In genomic region chr3:86858699-86859098, GRCm38 (mm10) we compare ENCODE assay signal across 26 mouse cellular contexts.
DNase-seq lines count a peak whose midpoint lies in the region; ATAC-seq lines count a peak whose summit lies in the region.
"Had no signal": no experiment of that assay in that cellular context is flagged by ENCODE, and none has a peak within 500 bp of the region (broad histone marks: within the 10 kb centered on the region; RNA-seq: fewer than 3 reads in every experiment).

No protein-coding gene starts in this region.

- H3K4me3 ChIP-seq in forebrain, embryonic 13.5 days = no peak overlapping the region
- no peak overlapping the region for H3K4me3 ChIP-seq in forebrain, embryonic 11.5 days (ENCODE audit: low read depth, low read length)
- H3K4me3 ChIP-seq in midbrain, embryonic 13.5 days (replicated peaks) = no peak overlapping the region
- H3K4me3 ChIP-seq in midbrain, embryonic 11.5 days (ENCODE audit: low read depth, low read length) = no peak overlapping the region
- no peak overlapping the region for H3K4me3 ChIP-seq in forebrain, embryonic 16.5 days (replicated peaks; ENCODE audit: low read length)
- no peak overlapping the region for H3K4me3 ChIP-seq in limb, embryonic 10.5 days
- H3K4me3 ChIP-seq: embryonic facial prominence, embryonic 12.5 days; embryonic facial prominence, embryonic 15.5 days; hindbrain, embryonic 10.5 days; hindbrain, embryonic 13.5 days; intestine, embryonic 15.5 days had no signal

- no peak overlapping the region for H3K9ac ChIP-seq in forebrain, embryonic 13.5 days
- no peak overlapping the region for H3K9ac ChIP-seq in forebrain, embryonic 11.5 days (ENCODE audit: low read length)
- no peak overlapping the region for H3K9ac ChIP-seq in midbrain, embryonic 13.5 days (replicated peaks)
- no peak overlapping the region for H3K9ac ChIP-seq in midbrain, embryonic 11.5 days (ENCODE audit: low read length)
- no peak overlapping the region for H3K9ac ChIP-seq in forebrain, embryonic 16.5 days (replicated peaks; ENCODE audit: low read depth, low read length)
- H3K9ac ChIP-seq: embryonic facial prominence, embryonic 12.5 days; embryonic facial prominence, embryonic 15.5 days; hindbrain, embryonic 13.5 days; intestine, embryonic 15.5 days had no signal

- H3K27me3 ChIP-seq in forebrain, embryonic 13.5 days = no peaks in the 10 kb centered on the region
- no peaks in the 10 kb centered on the region for H3K27me3 ChIP-seq in forebrain, embryonic 11.5 days (ENCODE audit: control insufficient read depth, insufficient read depth, low read length)
- H3K27me3 ChIP-seq in midbrain, embryonic 13.5 days = no peaks in the 10 kb centered on the region
- H3K27me3 ChIP-seq in midbrain, embryonic 11.5 days (ENCODE audit: control insufficient read depth, insufficient read depth, low read length) = no peaks in the 10 kb centered on the region
- no peaks in the 10 kb centered on the region for H3K27me3 ChIP-seq in forebrain, embryonic 16.5 days (replicated peaks; ENCODE audit: control insufficient read depth, insufficient read depth, low read length)
- H3K27me3 ChIP-seq in limb, embryonic 10.5 days (ENCODE audit: low read depth, poor library complexity, severe bottlenecking) = no peaks in the 10 kb centered on the region
- H3K27me3 ChIP-seq: CH12.LX; embryonic facial prominence, embryonic 12.5 days; embryonic facial prominence, embryonic 15.5 days; hindbrain, embryonic 13.5 days; intestine, embryonic 15.5 days; Patski had no signal

- H3K27ac ChIP-seq in forebrain, embryonic 13.5 days = peak overlapping the region; percentile 73
- no peak overlapping the region for H3K27ac ChIP-seq in forebrain, embryonic 11.5 days (ENCODE audit: low read depth, low read length)
- peak overlapping the region; percentile 35 for H3K27ac ChIP-seq in midbrain, embryonic 13.5 days
- no peak overlapping the region for H3K27ac ChIP-seq in midbrain, embryonic 11.5 days (ENCODE audit: low read depth, low read length)
- H3K27ac ChIP-seq in forebrain, embryonic 16.5 days (ENCODE audit: low read length) = peak overlapping the region; percentile 74
- no peak overlapping the region for H3K27ac ChIP-seq in limb, embryonic 10.5 days
- H3K27ac ChIP-seq: embryonic facial prominence, embryonic 12.5 days; embryonic facial prominence, embryonic 15.5 days; hindbrain, embryonic 10.5 days; intestine, embryonic 15.5 days had no signal

- H3K36me3 ChIP-seq in forebrain, embryonic 13.5 days (ENCODE audit: poor library complexity, severe bottlenecking) = no peaks in the 10 kb centered on the region
- H3K36me3 ChIP-seq in forebrain, embryonic 11.5 days (ENCODE audit: control insufficient read depth, insufficient read depth, low read length) = no peaks in the 10 kb centered on the region
- no peaks in the 10 kb centered on the region for H3K36me3 ChIP-seq in midbrain, embryonic 13.5 days
- H3K36me3 ChIP-seq in midbrain, embryonic 11.5 days (ENCODE audit: control insufficient read depth, insufficient read depth, low read length) = no peaks in the 10 kb centered on the region
- no peaks in the 10 kb centered on the region for H3K36me3 ChIP-seq in forebrain, embryonic 16.5 days (ENCODE audit: control insufficient read depth, insufficient read depth)
- no peaks in the 10 kb centered on the region for H3K36me3 ChIP-seq in limb, embryonic 10.5 days
- H3K36me3 ChIP-seq: embryonic facial prominence, embryonic 12.5 days; embryonic facial prominence, embryonic 15.5 days; G1E; hindbrain, embryonic 10.5 days; hindbrain, embryonic 13.5 days; intestine, embryonic 15.5 days had no signal

- no peaks in the 10 kb centered on the region for H3K9me3 ChIP-seq in forebrain, embryonic 13.5 days (replicated peaks)
- no peaks in the 10 kb centered on the region for H3K9me3 ChIP-seq in forebrain, embryonic 11.5 days (ENCODE audit: control insufficient read depth, low read length)
- no peaks in the 10 kb centered on the region for H3K9me3 ChIP-seq in midbrain, embryonic 13.5 days
- no peaks in the 10 kb centered on the region for H3K9me3 ChIP-seq in midbrain, embryonic 11.5 days (ENCODE audit: control insufficient read depth, low read length)
- H3K9me3 ChIP-seq in forebrain, embryonic 16.5 days (ENCODE audit: control insufficient read depth, low read length) = no peaks in the 10 kb centered on the region
- H3K9me3 ChIP-seq in limb, embryonic 10.5 days (replicated peaks) = no peaks in the 10 kb centered on the region
- H3K9me3 ChIP-seq: embryonic facial prominence, embryonic 12.5 days; embryonic facial prominence, embryonic 15.5 days; G1E; hindbrain, embryonic 10.5 days; hindbrain, embryonic 13.5 days; intestine, embryonic 15.5 days had no signal

- 69% methylated on average over 5 of the region's 5 CpGs for WGBS in forebrain, embryonic 13.5 days
- WGBS in forebrain, embryonic 11.5 days = 81% methylated on average over 5 of the region's 5 CpGs
- 84% methylated on average over 5 of the region's 5 CpGs for WGBS in midbrain, embryonic 13.5 days
- WGBS in midbrain, embryonic 11.5 days = 90% methylated on average over 5 of the region's 5 CpGs
- WGBS in forebrain, embryonic 16.5 days = 48% methylated on average over 5 of the region's 5 CpGs
- WGBS in limb, embryonic 10.5 days = 97% methylated on average over 5 of the region's 5 CpGs

- no peak overlapping the region for H3K4me2 ChIP-seq in forebrain, embryonic 13.5 days
- H3K4me2 ChIP-seq in forebrain, embryonic 11.5 days (ENCODE audit: low read depth, low read length, severe bottlenecking) = no peak overlapping the region
- no peak overlapping the region for H3K4me2 ChIP-seq in midbrain, embryonic 13.5 days (replicated peaks)
- no peak overlapping the region for H3K4me2 ChIP-seq in midbrain, embryonic 11.5 days
- H3K4me2 ChIP-seq in forebrain, embryonic 16.5 days (ENCODE audit: low read length) = peak overlapping the region; percentile 20; the same call in 1 of the 2 replicates
- H3K4me2 ChIP-seq: embryonic facial prominence, embryonic 12.5 days; embryonic facial prominence, embryonic 15.5 days; heart, embryonic 11.5 days; intestine, embryonic 15.5 days had no signal

- no peak; the same call in 1 of the 2 replicates for ATAC-seq in forebrain, embryonic 13.5 days
- no peak for ATAC-seq in forebrain, embryonic 11.5 days (replicated peaks; ENCODE audit: low FRiP score)
- ATAC-seq in midbrain, embryonic 13.5 days = no peak
- no peak for ATAC-seq in midbrain, embryonic 11.5 days (ENCODE audit: low FRiP score)
- no peak for ATAC-seq in forebrain, embryonic 16.5 days
- ATAC-seq: hindbrain, embryonic 16.5 days; intestine, embryonic 15.5 days; Patski had no signal

- no peak for DNase-seq in forebrain, embryonic 11.5 days (ENCODE audit: low spot score)
- DNase-seq in midbrain, embryonic 11.5 days (ENCODE audit: low spot score, missing footprints) = no peak
- DNase-seq in kidney, postnatal 36 days = no peak
- no peak for DNase-seq in limb, embryonic 10.5 days (ENCODE audit: low spot score)
- DNase-seq: adrenal gland, postnatal 10 days; B cell, adult 2 months; cerebellum, adult 11 months; cerebellum, adult 2 months; cerebellum, adult 9-11 months; cerebellum, postnatal 25 days; gastrocnemius, postnatal 10 days; gastrocnemius, postnatal 36 days; heart, postnatal 36 days had no signal

- peaks cover 78% of the 10 kb centered on the region for H3K4me1 ChIP-seq in forebrain, embryonic 13.5 days
- H3K4me1 ChIP-seq in forebrain, embryonic 11.5 days (replicated peaks; ENCODE audit: control insufficient read depth, insufficient read depth, low read length) = peaks cover 15% of the 10 kb centered on the region
- peaks cover 64% of the 10 kb centered on the region for H3K4me1 ChIP-seq in midbrain, embryonic 13.5 days (replicated peaks)
- peaks cover 22% of the 10 kb centered on the region for H3K4me1 ChIP-seq in midbrain, embryonic 11.5 days (ENCODE audit: control insufficient read depth, insufficient read depth, low read length)
- peaks cover 45% of the 10 kb centered on the region for H3K4me1 ChIP-seq in forebrain, embryonic 16.5 days (replicated peaks; ENCODE audit: control insufficient read depth, insufficient read depth, low read length)
- peaks cover 41% of the 10 kb centered on the region for H3K4me1 ChIP-seq in limb, embryonic 10.5 days
- H3K4me1 ChIP-seq: intestine, embryonic 15.5 days had no signal

Comparison
In these comparisons a context has a peak if more than half of its experiments do, and no peak if none do; other contexts are left out.
1. H3K27ac ChIP-seq: peak in forebrain, embryonic 13.5 days (single experiment), midbrain, embryonic 13.5 days (single experiment) and forebrain, embryonic 16.5 days (single experiment); none in forebrain, embryonic 11.5 days (single experiment), midbrain, embryonic 11.5 days (single experiment) and limb, embryonic 10.5 days (single experiment).